Mouse (Mus musculus) ES-Bruce4 (cell line): ENCODE results near the gene Snx27.

Source experiments
- CTCF ChIP-seq: IDR thresholded peaks from one replicate; pipeline ENCODE4 v1.8.1; 2011; ENCODE audit warnings: low read depth, low read length
- EP300 ChIP-seq: IDR thresholded peaks from 2 replicates; pipeline ENCODE4 v1.6.1; 2011; ENCODE audit warnings: low read depth, low read length; ENCODE audit not compliant: insufficient read depth
- POLR2A ChIP-seq: IDR thresholded peaks from one replicate; pipeline ENCODE4 v1.8.1; 2011; ENCODE audit warnings: low read length; ENCODE audit not compliant: insufficient read depth

GRCm38 (mm10) chr3:94473567-94474232 lies 108.8 kb downstream of the Snx27 start:
- TF ChIP-seq CTCF (no peak), EP300 (no peak), POLR2A (no peak)
